Mouse (Mus musculus): ENCODE measurements around the gene Shank2. TPM values are rescaled to one million over a fixed set of nuclear protein-coding genes. Genes with fewer than 3 reads are reported as not detected.

Gene Shank2
- 0.81 and 0.83 TPM in 2 replicates for polyA plus RNA-seq (2012; rRNA removed)

DNA sequence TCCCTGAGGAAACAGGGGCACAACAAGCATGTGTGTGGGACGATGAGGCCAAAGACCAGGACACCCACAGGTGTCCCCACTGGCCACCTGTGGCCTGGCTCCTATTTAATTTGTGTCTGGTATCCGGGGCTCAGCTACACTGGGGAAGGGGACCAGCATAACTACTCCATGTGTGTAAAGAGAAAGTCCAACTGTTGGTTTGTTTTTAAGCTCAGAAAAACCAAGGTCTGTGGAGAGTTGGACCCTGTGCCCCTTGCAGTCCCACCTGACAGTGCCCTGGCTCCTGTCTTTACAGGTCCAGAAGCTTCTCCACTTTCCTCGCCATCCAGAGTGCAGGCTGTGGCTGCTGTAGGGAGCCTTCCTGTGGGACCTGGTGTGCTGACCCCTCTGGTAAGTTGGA is at the start of gene Shank2:
Gene Shank2 (plus strand): TSS at position 301 of the 400 bp plus-strand sequence.

DNA sequence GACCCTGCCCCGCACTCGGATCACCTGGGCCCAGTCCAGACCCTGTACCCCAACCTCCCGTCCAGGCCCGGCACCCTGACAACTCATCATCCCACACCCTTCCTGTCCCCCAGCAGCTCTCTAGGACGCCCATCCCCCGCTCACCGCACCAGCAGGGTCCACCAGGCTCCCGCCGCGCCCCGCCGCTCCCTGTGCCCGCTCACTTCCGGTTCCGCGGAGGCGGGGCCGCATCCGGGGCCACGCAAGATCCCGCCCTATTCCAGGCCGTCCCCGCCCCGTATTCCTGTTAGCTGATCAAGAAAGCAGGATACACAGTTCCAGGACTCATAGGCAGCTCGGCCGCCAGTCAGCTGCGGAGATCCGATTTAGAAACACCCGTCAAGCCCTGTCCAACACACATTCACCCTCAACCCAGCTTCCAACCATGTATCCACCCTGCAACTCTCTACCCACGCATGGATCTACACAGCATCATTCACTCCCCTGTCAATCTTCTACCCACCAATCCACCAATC is 468.9 kb downstream of the Shank2 start, which contains the start of gene Cttn:
Gene Cttn (minus strand): TSS at position 465 of the 515 bp plus-strand sequence.

Other genes with a start within 250 kb of the Shank2 start
- 35.9 and 37.1 TPM in 2 replicates for gene Osbpl5, start 244.9 kb upstream of the Shank2 start, polyA plus RNA-seq (2012; rRNA removed)
- gene Mrgprg, start 234.9 kb upstream of the Shank2 start, polyA plus RNA-seq (2012; rRNA removed) = 0.05 TPM in 1 of 2 replicates, not detected in the other
- 1.1 and 1.8 TPM in 2 replicates for gene Mrgpre, start 217.4 kb upstream of the Shank2 start, polyA plus RNA-seq (2012; rRNA removed)
- 8.8 TPM in 2 replicates for gene Nadsyn1, start 179.1 kb upstream of the Shank2 start, polyA plus RNA-seq (2012; rRNA removed)
- gene Dhcr7, start 178.8 kb upstream of the Shank2 start, polyA plus RNA-seq (2012; rRNA removed) = 31.5 and 32.9 TPM in 2 replicates
- not detected in 2 replicates for gene Gm498, start 135.1 kb upstream of the Shank2 start, polyA plus RNA-seq (2012; rRNA removed)

Data from stomach, adult 2 months (tissue).